Comparison of ENCODE assay signal across 8 mouse cellular contexts in the genomic region with DNA sequence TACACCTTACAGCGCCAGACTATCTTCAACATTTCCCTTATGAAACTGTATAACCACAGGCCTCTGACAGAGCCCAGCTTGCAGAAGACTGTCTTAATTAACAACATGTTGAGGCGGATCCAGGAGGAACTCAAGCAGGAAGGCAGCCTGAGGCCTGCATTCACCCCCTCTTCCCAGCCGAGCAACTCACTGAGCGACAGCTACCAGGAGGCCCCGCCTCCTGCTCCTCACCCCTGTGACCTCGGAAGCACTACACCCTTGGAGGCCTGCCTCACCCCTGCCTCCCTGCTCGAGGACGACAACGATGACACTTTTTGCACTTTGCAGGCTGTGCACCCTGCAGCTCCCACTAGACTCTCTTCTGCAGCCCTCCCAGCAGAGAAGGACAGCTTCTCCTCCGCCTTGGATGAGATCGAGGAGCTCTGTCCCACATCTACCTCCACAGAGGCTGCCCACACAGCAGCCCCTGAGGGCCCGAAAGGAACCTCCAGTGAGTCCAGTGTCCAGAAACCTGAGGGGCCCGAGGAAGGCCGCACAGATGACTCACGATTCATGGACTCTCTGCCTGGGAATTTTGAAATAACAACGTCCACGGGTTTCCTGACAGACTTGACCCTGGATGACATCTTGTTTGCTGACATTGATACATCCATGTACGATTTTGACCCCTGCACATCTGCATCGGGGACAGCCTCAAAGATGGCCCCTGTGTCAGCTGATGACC.
DNase-seq lines count a peak whose midpoint lies in the region; ATAC-seq and TF ChIP-seq lines count a peak whose summit lies in the region.

No protein-coding gene starts in this region.

- peaks cover 27% of the 10 kb centered on the region for H3K4me1 ChIP-seq in lung, postnatal 0 days (ENCODE audit: insufficient read depth, low read depth, low read length)
- H3K4me1 ChIP-seq in embryonic facial prominence, embryonic 10.5 days = peaks cover 80% of the 10 kb centered on the region
- peaks cover 37% of the 10 kb centered on the region for H3K4me1 ChIP-seq in kidney, embryonic 16.5 days (ENCODE audit: insufficient read depth, low read length)
- H3K4me1 ChIP-seq in midbrain, postnatal 0 days (ENCODE audit: insufficient read depth, low read length) = peaks cover 7% of the 10 kb centered on the region

- no peak overlapping the region for H3K4me3 ChIP-seq in lung, postnatal 0 days (ENCODE audit: low read depth, low read length)
- peak overlapping the region; percentile 19 for H3K4me3 ChIP-seq in embryonic facial prominence, embryonic 10.5 days
- no peak overlapping the region for H3K4me3 ChIP-seq in kidney, embryonic 16.5 days (ENCODE audit: low read length)
- no peak overlapping the region for H3K4me3 ChIP-seq in midbrain, postnatal 0 days (ENCODE audit: low read depth, low read length)

- WGBS in lung, postnatal 0 days = 49% methylated on average over 19 of the region's 19 CpGs
- WGBS in embryonic facial prominence, embryonic 10.5 days = 30% methylated on average over 19 of the region's 19 CpGs
- 28% methylated on average over 19 of the region's 19 CpGs for WGBS in kidney, embryonic 16.5 days
- 50% methylated on average over 19 of the region's 19 CpGs for WGBS in midbrain, postnatal 0 days

- H3K36me3 ChIP-seq in lung, postnatal 0 days (ENCODE audit: insufficient read depth, low read length) = 0 out of 2 replicates have a peak, but pooled peaks cover 3% of the 10 kb centered on the region
- peaks cover 31% of the 10 kb centered on the region for H3K36me3 ChIP-seq in embryonic facial prominence, embryonic 10.5 days (replicated peaks)
- peaks cover 4% of the 10 kb centered on the region; the same call in 1 of the 2 replicates for H3K36me3 ChIP-seq in kidney, embryonic 16.5 days (ENCODE audit: insufficient read depth, low read length)
- peaks cover 3% of the 10 kb centered on the region; the same call in 1 of the 2 replicates for H3K36me3 ChIP-seq in midbrain, postnatal 0 days (ENCODE audit: insufficient read depth, low read length)

- peak; percentile 34; the same call in 1 of the 2 replicates for ATAC-seq in lung, postnatal 0 days
- peak; percentile 71 for ATAC-seq in kidney, embryonic 16.5 days (ENCODE audit: low FRiP score, low TSS enrichment)
- peak; percentile 17; the same call in 1 of the 2 replicates for ATAC-seq in midbrain, postnatal 0 days (ENCODE audit: low FRiP score)

- no peaks in the 10 kb centered on the region for H3K27me3 ChIP-seq in lung, postnatal 0 days (replicated peaks; ENCODE audit: insufficient read depth, low read length)
- H3K27me3 ChIP-seq in embryonic facial prominence, embryonic 10.5 days (replicated peaks; ENCODE audit: low read depth, poor library complexity, severe bottlenecking) = no peaks in the 10 kb centered on the region
- no peaks in the 10 kb centered on the region for H3K27me3 ChIP-seq in kidney, embryonic 16.5 days (ENCODE audit: insufficient read depth, low read length)
- no peaks in the 10 kb centered on the region for H3K27me3 ChIP-seq in midbrain, postnatal 0 days (ENCODE audit: insufficient read depth, low read length)

- TF ChIP-seq EP300 in lung, postnatal 0 days (IDR thresholded peaks at IDR 0.05) = no peak

- no peak overlapping the region for H3K27ac ChIP-seq in lung, postnatal 0 days (ENCODE audit: low read length)
- peak overlapping the region; percentile 74 for H3K27ac ChIP-seq in embryonic facial prominence, embryonic 10.5 days (replicated peaks)
- H3K27ac ChIP-seq in kidney, embryonic 16.5 days (ENCODE audit: low read length) = peak overlapping the region; percentile 48
- no peak overlapping the region for H3K27ac ChIP-seq in midbrain, postnatal 0 days (ENCODE audit: low read depth, low read length)

- no peak for DNase-seq in lung, postnatal 0 days (ENCODE audit: low spot score)
- no peak for DNase-seq in lung, adult 18-20 months
- peak; percentile 80 for DNase-seq in embryonic facial prominence, embryonic 10.5 days (ENCODE audit: low spot score)
- no peak for DNase-seq in midbrain, postnatal 0 days (ENCODE audit: low spot score)
- DNase-seq in thymus, postnatal 10 days (ENCODE audit: low spot score in 2 of 2) = no peak
- DNase-seq in layer of hippocampus, postnatal 25 days (ENCODE audit: extremely low spot score in 1 of 2, low spot score in 1 of 2) = no peak
- no peak for DNase-seq in right cerebral cortex, postnatal 10 days (ENCODE audit: low spot score in 2 of 2)

- no peak for TF ChIP-seq CTCF in lung, postnatal 0 days (IDR thresholded peaks at IDR 0.05)
- TF ChIP-seq CTCF in midbrain, postnatal 0 days (IDR thresholded peaks at IDR 0.05) = no peak

- no peak overlapping the region for H3K9ac ChIP-seq in lung, postnatal 0 days (replicated peaks; ENCODE audit: low read depth)
- no peak overlapping the region for H3K9ac ChIP-seq in kidney, embryonic 16.5 days (replicated peaks; ENCODE audit: low read length)
- no peak overlapping the region for H3K9ac ChIP-seq in midbrain, postnatal 0 days (replicated peaks; ENCODE audit: low read length, poor library complexity, severe bottlenecking)

- H3K9me3 ChIP-seq in lung, postnatal 0 days (ENCODE audit: low read length) = no peaks in the 10 kb centered on the region
- no peaks in the 10 kb centered on the region for H3K9me3 ChIP-seq in embryonic facial prominence, embryonic 10.5 days
- no peaks in the 10 kb centered on the region for H3K9me3 ChIP-seq in kidney, embryonic 16.5 days (ENCODE audit: low read length)
- no peaks in the 10 kb centered on the region for H3K9me3 ChIP-seq in midbrain, postnatal 0 days (ENCODE audit: low read length)

- no peak overlapping the region for H3K4me2 ChIP-seq in lung, postnatal 0 days (replicated peaks; ENCODE audit: low read depth, low read length)
- H3K4me2 ChIP-seq in kidney, embryonic 16.5 days (replicated peaks; ENCODE audit: low read depth, low read length) = no peak overlapping the region
- no peak overlapping the region for H3K4me2 ChIP-seq in midbrain, postnatal 0 days (ENCODE audit: low read depth, low read length, poor library complexity, severe bottlenecking)

Comparison
In these comparisons a context has a peak if more than half of its experiments do, and no peak if none do; other contexts are left out.
1. ATAC-seq: peak in every context shown above with its lines; median percentile 71 in kidney, embryonic 16.5 days; 34 in lung, postnatal 0 days; 17 in midbrain, postnatal 0 days.
2. H3K27ac ChIP-seq: peak in embryonic facial prominence, embryonic 10.5 days (single experiment) and kidney, embryonic 16.5 days (single experiment); none in lung, postnatal 0 days (single experiment) and midbrain, postnatal 0 days (single experiment).